Mouse (Mus musculus) ES-Bruce4 (cell line): ENCODE data around the gene Fgf18. TPM values are rescaled to one million over a fixed set of nuclear protein-coding genes. Genes with fewer than 3 reads are reported as not detected.

Experiments
- H3K27ac ChIP-seq: 2 replicates; pipeline ENCODE4 v1.5.1; 2012; ENCODE audit warnings: low read length, inconsistent platforms; ENCODE audit not compliant: insufficient read depth
- H3K27me3 ChIP-seq: 2 replicates; pipeline ENCODE4 v1.6.1; 2012; ENCODE audit warnings: mild to moderate bottlenecking, low read length, inconsistent platforms; ENCODE audit not compliant: control insufficient read depth, poor library complexity, insufficient read depth, severe bottlenecking
- H3K36me3 ChIP-seq: 2 replicates; pipeline ENCODE4 v1.6.1; 2012; ENCODE audit warnings: inconsistent platforms, mild to moderate bottlenecking, low read length, moderate library complexity; ENCODE audit not compliant: control insufficient read depth, poor library complexity, insufficient read depth, severe bottlenecking
- H3K4me1 ChIP-seq: one replicate; pipeline ENCODE4 v1.8.1; 2011; ENCODE audit warnings: low read length; ENCODE audit not compliant: control insufficient read depth, insufficient read depth
- H3K4me3 ChIP-seq: 2 replicates; pipeline ENCODE4 v1.5.1; 2011; ENCODE audit warnings: low read depth, mild to moderate bottlenecking, low read length
- H3K9ac ChIP-seq: 2 replicates; pipeline ENCODE4 v1.6.1; 2012; ENCODE audit warnings: low read depth, mild to moderate bottlenecking, inconsistent platforms; ENCODE audit not compliant: poor library complexity, severe bottlenecking
- H3K9me3 ChIP-seq: replicated peaks from 2 replicates; pipeline ENCODE4 v1.6.1; 2012; ENCODE audit warnings: mild to moderate bottlenecking, low read length, inconsistent platforms; ENCODE audit not compliant: control insufficient read depth, poor library complexity, insufficient read depth, severe bottlenecking
- CTCF ChIP-seq: IDR thresholded peaks from one replicate; pipeline ENCODE4 v1.8.1; 2011; ENCODE audit warnings: low read depth, low read length
- EP300 ChIP-seq: IDR thresholded peaks from 2 replicates; pipeline ENCODE4 v1.6.1; 2011; ENCODE audit warnings: low read depth, low read length; ENCODE audit not compliant: insufficient read depth
- POLR2A ChIP-seq: IDR thresholded peaks from one replicate; pipeline ENCODE4 v1.8.1; 2011; ENCODE audit warnings: low read length; ENCODE audit not compliant: insufficient read depth
- polyA plus RNA-seq: library from polyadenylated mRNA; stranded (reverse); fragments of >200 nt; gene quantifications from 2 replicates; pipeline ENCODE4 v1.2.4, GENCODE M21; 2011; ENCODE audit warnings: low read depth; ENCODE audit not compliant: missing spikeins, insufficient read depth, insufficient read length

Gene Fgf18
- polyA plus RNA-seq, 1 experiment, result 0.82 TPM

DNA sequence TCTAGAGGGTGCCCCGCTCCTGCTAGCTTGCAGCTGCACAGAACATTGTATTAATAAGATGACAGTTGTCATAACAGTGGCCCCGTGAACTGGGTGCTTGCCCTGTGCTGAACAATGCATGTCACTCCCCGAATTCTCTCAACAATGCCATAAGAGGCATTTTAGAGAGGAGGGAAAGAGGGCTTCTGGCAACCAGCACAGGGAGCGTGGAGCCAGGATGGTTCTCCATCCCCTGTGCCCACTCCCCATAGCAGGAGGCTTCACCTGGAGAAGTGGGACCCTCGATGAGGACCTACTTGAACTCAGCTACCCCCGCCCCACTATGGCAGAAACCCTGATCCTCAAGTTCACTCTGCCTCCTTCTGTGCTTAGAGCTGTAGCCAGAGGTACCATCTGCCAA lies 67.8 kb downstream of the Fgf18 start:
- H3K27me3 ChIP-seq, result no peaks in the 10 kb centered on the region
- no peaks in the 10 kb centered on the region for H3K36me3 ChIP-seq
- no peak overlapping the region for H3K4me3 ChIP-seq
- H3K27ac ChIP-seq, result no peak overlapping the region
- no peaks in the 10 kb centered on the region for H3K9me3 ChIP-seq
- no peaks in the 10 kb centered on the region for H3K4me1 ChIP-seq
- TF ChIP-seq CTCF, result no peak
- no peak for TF ChIP-seq EP300
- no peak for TF ChIP-seq POLR2A
- no peak overlapping the region for H3K9ac ChIP-seq

- H3K4me1 ChIP-seq, result no peaks in the 10 kb centered on the region
- H3K36me3 ChIP-seq, result no peaks in the 10 kb centered on the region
- TF ChIP-seq CTCF (no peak), EP300 (no peak), POLR2A (no peak)
- H3K4me3 ChIP-seq, result no peak overlapping the region
- H3K9ac ChIP-seq, result no peak overlapping the region
- H3K27ac ChIP-seq, result no peak overlapping the region
- H3K27me3 ChIP-seq, result no peaks in the 10 kb centered on the region
- no peaks in the 10 kb centered on the region for H3K9me3 ChIP-seq
Measured at GRCm38 (mm10) chr11:33078036-33078435, 69.2 kb downstream of the Fgf18 start.

- Histone ChIP-seq H3K4me1 (no peaks in the 10 kb centered on the region), H3K4me3 (no peak overlapping the region), H3K36me3 (no peaks in the 10 kb centered on the region), H3K27me3 (no peaks in the 10 kb centered on the region), H3K9me3 (no peaks in the 10 kb centered on the region), H3K27ac (no peak overlapping the region), H3K9ac (no peak overlapping the region)
- TF ChIP-seq EP300 (no peak), CTCF (no peak)
Measured at GRCm38 (mm10) chr11:33075293-33075692, 71.9 kb downstream of the Fgf18 start.

GRCm38 (mm10) chr11:33074541-33074940 lies 72.7 kb downstream of the Fgf18 start:
- no peaks in the 10 kb centered on the region for H3K36me3 ChIP-seq
- no peak overlapping the region for H3K4me3 ChIP-seq
- H3K9ac ChIP-seq, result no peak overlapping the region
- no peaks in the 10 kb centered on the region for H3K4me1 ChIP-seq
- H3K27ac ChIP-seq, result no peak overlapping the region
- TF ChIP-seq EP300, result no peak
- TF ChIP-seq POLR2A, result no peak
- no peak for TF ChIP-seq CTCF
- H3K9me3 ChIP-seq, result no peaks in the 10 kb centered on the region
- H3K27me3 ChIP-seq, result no peaks in the 10 kb centered on the region

GRCm38 (mm10) chr11:33071358-33071922 lies 75.8 kb downstream of the Fgf18 start:
- TF ChIP-seq EP300, result no peak
- no peak for TF ChIP-seq POLR2A
- no peak for TF ChIP-seq CTCF
- Histone ChIP-seq H3K9me3 (no peaks in the 10 kb centered on the region), H3K9ac (no peak overlapping the region), H3K27me3 (no peaks in the 10 kb centered on the region), H3K4me3 (no peak overlapping the region), H3K36me3 (no peaks in the 10 kb centered on the region), H3K4me1 (no peaks in the 10 kb centered on the region), H3K27ac (no peak overlapping the region)

DNA sequence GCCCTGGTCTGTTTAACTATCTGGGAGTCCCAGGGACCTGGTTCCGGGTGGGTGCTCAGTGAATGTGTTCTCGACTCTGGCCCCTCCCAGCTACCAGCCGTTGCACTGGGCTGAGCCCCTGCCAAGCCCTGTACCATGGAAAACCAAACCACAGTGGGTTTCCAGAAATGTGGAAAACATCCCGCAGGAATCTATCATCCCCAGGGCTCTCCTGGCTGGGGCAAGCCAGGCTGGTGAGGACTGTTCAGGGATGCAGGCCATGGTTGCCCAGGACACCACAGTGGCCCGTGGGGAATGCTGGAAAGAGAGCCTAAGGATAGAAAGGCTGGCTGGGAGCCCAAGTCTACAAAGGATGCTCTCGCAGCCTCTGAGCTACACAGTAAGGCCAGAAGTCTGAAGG lies 76.7 kb downstream of the Fgf18 start:
- Histone ChIP-seq H3K27me3 (no peaks in the 10 kb centered on the region), H3K9ac (no peak overlapping the region), H3K4me1 (no peaks in the 10 kb centered on the region), H3K27ac (no peak overlapping the region), H3K9me3 (no peaks in the 10 kb centered on the region), H3K36me3 (no peaks in the 10 kb centered on the region), H3K4me3 (no peak overlapping the region)
- TF ChIP-seq EP300 (no peak), CTCF (no peak), POLR2A (no peak)

Other genes with a start within 250 kb of the Fgf18 start
- gene Npm1, start 15.8 kb upstream of the Fgf18 start, polyA plus RNA-seq, result 4,703 and 5,189 TPM in 2 replicates
- 0.58 TPM in 1 of 2 replicates, not detected in the other for gene Tlx3, start 56.2 kb upstream of the Fgf18 start, polyA plus RNA-seq
- gene Gm12117, start 129.3 kb upstream of the Fgf18 start, polyA plus RNA-seq, result 1.1 TPM in 1 of 2 replicates, not detected in the other